Mouse (Mus musculus) forebrain, embryonic 13.5 days (tissue): ENCODE data around the gene Usp35. TPM values are rescaled to one million over a fixed set of nuclear protein-coding genes. Genes with fewer than 3 reads are reported as not detected.

Experiments used
- ATAC-seq: fragments of 200-750 bp; cut with Nextera tagmentation; 2 replicates; pipeline ENCODE4 v1.8.0; 2017
- H3K27ac ChIP-seq: fragments of 300-500 bp; sonication (generic); 2 replicates; pipeline ENCODE4 v1.5.1; 2015; ENCODE audit warnings: inconsistent platforms, mild to moderate bottlenecking, moderate library complexity
- H3K27me3 ChIP-seq: fragments of 300-500 bp; sonication (generic); 2 replicates; pipeline ENCODE4 v1.6.1; 2015; ENCODE audit warnings: mild to moderate bottlenecking, inconsistent platforms
- H3K36me3 ChIP-seq: fragments of 300-500 bp; sonication (generic); 2 replicates; pipeline ENCODE4 v1.6.1; 2015; ENCODE audit warnings: mild to moderate bottlenecking, inconsistent platforms; ENCODE audit not compliant: poor library complexity, severe bottlenecking
- H3K4me1 ChIP-seq: fragments of 300-500 bp; sonication (generic); 2 replicates; pipeline ENCODE4 v1.6.1; 2015; ENCODE audit warnings: inconsistent platforms
- H3K4me2 ChIP-seq: fragments of 300-500 bp; sonication (generic); 2 replicates; pipeline ENCODE4 v1.6.1; 2015; ENCODE audit warnings: inconsistent platforms, mild to moderate bottlenecking, moderate library complexity
- H3K4me3 ChIP-seq: fragments of 300-500 bp; sonication (generic); 2 replicates; pipeline ENCODE4 v1.5.1; 2015; ENCODE audit warnings: mild to moderate bottlenecking, inconsistent platforms
- H3K9ac ChIP-seq: fragments of 300-500 bp; sonication (generic); 2 replicates; pipeline ENCODE4 v1.6.1; 2015; ENCODE audit warnings: mild to moderate bottlenecking, inconsistent platforms
- H3K9me3 ChIP-seq: fragments of 300-500 bp; sonication (generic); replicated peaks from 2 replicates; pipeline ENCODE4 v1.6.1; 2016; ENCODE audit warnings: inconsistent platforms
- WGBS: fragments of 180-500 bp; shearing (Covaris S2); methylation state at CpG from one replicate; pipeline ENCODE4 v1.1.7; 2015; 5-methylcytosine and 5-hydroxymethylcytosine counted together
- polyA plus RNA-seq: library from polyadenylated mRNA; unstranded; fragments of >200 nt; fragmentation: Nextera tagmentation; extraction: Ambion mirVana; gene quantifications from 2 replicates; pipeline ENCODE4 v1.2.1, GENCODE M21; 2015

Usp35 gene
- polyA plus RNA-seq, 1 experiment from 2014 or later, result 2.9 TPM

DNA sequence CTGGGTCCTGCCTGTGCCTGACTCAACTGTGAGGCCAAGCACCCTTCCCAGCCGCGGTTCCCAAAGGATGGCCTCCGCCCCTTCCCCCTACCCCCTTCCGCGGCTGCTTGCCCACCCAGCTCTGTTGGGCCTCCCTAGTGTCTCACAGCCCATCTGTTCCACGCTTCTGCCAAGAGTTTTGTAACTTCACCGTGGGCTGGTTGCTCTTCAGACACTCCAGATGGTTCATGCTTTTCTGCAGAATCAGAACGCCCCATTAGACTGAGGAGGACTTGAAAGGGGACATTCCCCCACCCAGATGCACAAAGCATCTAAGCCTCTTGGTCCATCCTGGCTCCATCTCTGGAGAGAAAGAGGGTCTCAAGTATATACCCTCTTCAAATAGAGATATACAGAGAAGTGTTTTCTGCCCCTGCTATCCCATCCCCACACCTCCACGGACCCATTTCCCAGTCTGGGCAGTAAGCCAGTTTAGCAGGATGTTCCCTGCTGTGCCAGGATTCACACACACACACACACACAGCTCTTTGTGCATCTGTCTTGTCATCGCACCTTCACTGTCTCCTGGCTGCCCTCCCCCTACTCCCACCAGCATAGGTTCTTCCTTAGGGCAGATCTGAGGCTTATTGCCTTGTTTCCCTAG lies 13.5 kb upstream of the Usp35 start:
- ATAC-seq, result peak; percentile 93
- Histone ChIP-seq H3K4me1 (peaks cover 15% of the 10 kb centered on the region), H3K27ac (peak overlapping the region; percentile 68), H3K4me2 (no peak overlapping the region), H3K4me3 (no peak overlapping the region), H3K27me3 (no peaks in the 10 kb centered on the region), H3K9me3 (no peaks in the 10 kb centered on the region), H3K9ac (no peak overlapping the region), H3K36me3 (peaks cover 12% of the 10 kb centered on the region; the same call in 1 of the 2 replicates)
- WGBS, result 59% methylated on average over 10 of the region's 10 CpGs

DNA sequence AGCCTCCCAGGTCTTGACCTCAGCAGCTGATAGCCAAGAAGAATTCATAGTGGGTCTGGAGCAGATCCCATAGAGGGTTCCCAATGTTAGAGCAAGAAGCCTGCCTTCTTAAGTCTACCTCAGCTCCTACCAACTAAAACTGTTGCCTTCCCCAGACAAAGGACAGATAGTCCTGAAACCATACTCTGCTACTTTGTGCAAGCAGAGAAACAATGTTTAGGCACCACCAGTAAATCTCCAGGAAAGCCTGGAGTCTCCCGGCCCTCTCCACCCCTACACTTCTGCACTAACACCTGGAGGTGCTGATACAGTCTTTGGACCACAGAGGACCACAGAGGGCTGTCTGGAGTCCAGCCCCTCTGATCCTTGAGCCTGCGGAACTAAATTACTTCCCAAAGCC lies 12.8 kb upstream of the Usp35 start:
- no peaks in the 10 kb centered on the region for H3K9me3 ChIP-seq
- H3K36me3 ChIP-seq, result peaks cover 12% of the 10 kb centered on the region; the same call in 1 of the 2 replicates
- H3K4me2 ChIP-seq, result no peak overlapping the region
- no peak overlapping the region for H3K4me3 ChIP-seq
- peak overlapping the region; percentile 68 for H3K27ac ChIP-seq
- 84% methylated on average over 2 of the region's 2 CpGs for WGBS
- H3K4me1 ChIP-seq, result peaks cover 15% of the 10 kb centered on the region
- ATAC-seq, result no peak; the same call in 1 of the 2 replicates
- no peak overlapping the region for H3K9ac ChIP-seq
- no peaks in the 10 kb centered on the region for H3K27me3 ChIP-seq

DNA sequence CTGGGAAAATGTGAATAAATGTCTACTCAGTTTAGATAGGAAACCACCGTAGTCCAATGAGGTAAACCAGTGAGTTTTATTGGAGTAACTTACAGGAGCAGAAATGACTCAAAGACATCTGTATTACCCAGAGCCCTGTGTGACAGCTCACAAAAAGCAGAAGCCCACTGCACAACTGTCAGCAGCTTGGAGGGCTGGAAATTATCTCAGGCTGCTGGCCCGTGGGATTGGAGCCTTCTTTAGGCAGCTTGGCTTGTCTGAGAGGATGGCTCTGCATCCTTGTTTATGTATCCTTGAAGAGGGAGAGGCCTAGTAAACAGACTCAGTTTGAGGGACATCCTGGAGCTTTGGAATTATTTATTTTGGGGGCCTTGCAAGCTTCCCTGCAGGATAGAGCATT lies 11.1 kb upstream of the Usp35 start:
- 88% methylated on average over 2 of the region's 2 CpGs for WGBS
- H3K4me2 ChIP-seq, result no peak overlapping the region
- H3K9ac ChIP-seq, result no peak overlapping the region
- ATAC-seq, result no peak
- H3K4me3 ChIP-seq, result no peak overlapping the region
- H3K27ac ChIP-seq, result no peak overlapping the region
- H3K27me3 ChIP-seq, result no peaks in the 10 kb centered on the region
- no peaks in the 10 kb centered on the region for H3K9me3 ChIP-seq
- peaks cover 6% of the 10 kb centered on the region; the same call in 1 of the 2 replicates for H3K36me3 ChIP-seq
- H3K4me1 ChIP-seq, result peaks cover 15% of the 10 kb centered on the region

DNA sequence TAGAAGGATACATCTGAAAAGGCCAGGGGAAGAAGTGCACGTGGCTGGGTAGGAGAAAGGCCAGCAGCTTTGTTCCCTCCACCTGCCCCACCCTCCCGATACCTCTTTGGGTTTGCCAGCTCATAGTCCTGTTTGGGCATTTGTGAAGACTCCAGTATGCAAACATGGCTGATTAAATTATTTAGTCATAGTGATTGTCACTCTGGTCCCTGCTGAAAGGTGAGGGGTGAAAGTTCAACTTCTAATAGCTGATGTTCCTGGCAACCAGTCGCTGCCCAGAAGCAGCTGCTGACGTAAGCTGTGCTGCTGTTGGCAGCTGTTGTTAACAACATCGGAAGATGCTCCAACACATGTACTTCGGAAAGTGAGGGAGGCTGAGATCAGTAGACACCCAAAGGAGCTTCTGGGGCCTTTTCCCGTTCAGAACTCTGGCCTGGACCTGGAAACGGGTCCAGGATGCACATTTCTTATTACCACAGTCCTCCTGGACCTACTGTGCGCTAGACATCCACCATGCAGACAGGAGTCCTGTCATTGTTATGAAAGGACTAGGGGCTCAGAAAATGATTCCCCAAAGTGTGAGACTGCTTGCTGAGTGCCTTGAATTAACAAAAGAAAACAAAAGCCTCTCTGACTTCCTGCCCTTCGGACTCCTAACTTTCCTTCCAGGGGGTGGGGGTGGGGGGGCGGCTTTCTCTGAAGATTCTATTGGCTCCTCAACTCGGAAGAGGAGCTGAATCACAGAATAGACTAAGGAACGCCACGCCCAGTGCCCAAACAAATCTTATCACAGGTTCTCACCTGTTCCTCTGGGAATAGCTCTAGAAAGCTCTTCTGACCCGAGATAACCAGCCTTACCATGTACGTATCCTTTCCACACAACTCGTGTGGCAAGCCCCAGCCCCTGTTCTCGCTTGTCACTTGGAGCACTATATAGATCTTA lies 9.4 kb upstream of the Usp35 start:
- Histone ChIP-seq H3K4me3 (no peak overlapping the region), H3K4me2 (no peak overlapping the region), H3K27ac (no peak overlapping the region), H3K9ac (no peak overlapping the region), H3K4me1 (peaks cover 13% of the 10 kb centered on the region), H3K36me3 (no peaks in the 10 kb centered on the region), H3K27me3 (no peaks in the 10 kb centered on the region), H3K9me3 (no peaks in the 10 kb centered on the region)
- no peak for ATAC-seq
- WGBS, result 68% methylated on average over 18 of the region's 18 CpGs

DNA sequence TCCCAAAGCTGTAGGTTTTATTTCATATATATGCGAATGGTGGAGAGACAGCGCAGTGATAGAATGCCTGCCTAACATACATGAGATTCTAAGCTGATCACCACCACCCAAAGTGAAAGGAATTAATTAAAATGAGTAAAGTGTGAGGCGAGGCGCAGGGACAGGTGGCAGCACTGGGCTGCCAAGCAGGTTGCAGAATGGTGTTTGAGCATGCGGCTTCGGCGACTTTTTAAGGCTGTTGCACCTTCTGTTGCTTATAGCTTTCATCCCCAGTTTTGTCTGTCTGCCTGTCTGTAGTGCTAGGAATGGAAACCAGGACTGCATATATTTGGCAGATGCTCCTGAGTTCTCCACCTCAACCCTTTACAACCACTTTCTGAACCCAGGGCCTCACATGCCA lies 7.8 kb upstream of the Usp35 start:
- no peaks in the 10 kb centered on the region for H3K27me3 ChIP-seq
- H3K27ac ChIP-seq, result no peak overlapping the region
- no peaks in the 10 kb centered on the region for H3K9me3 ChIP-seq
- H3K4me2 ChIP-seq, result no peak overlapping the region
- ATAC-seq, result peak; percentile 55; the same call in 1 of the 2 replicates
- 87% methylated on average over 7 of the region's 7 CpGs for whole genome bisulfite sequencing
- no peak overlapping the region for H3K4me3 ChIP-seq
- H3K36me3 ChIP-seq, result no peaks in the 10 kb centered on the region
- H3K4me1 ChIP-seq, result peaks cover 1% of the 10 kb centered on the region; the same call in 1 of the 2 replicates
- no peak overlapping the region for H3K9ac ChIP-seq

DNA sequence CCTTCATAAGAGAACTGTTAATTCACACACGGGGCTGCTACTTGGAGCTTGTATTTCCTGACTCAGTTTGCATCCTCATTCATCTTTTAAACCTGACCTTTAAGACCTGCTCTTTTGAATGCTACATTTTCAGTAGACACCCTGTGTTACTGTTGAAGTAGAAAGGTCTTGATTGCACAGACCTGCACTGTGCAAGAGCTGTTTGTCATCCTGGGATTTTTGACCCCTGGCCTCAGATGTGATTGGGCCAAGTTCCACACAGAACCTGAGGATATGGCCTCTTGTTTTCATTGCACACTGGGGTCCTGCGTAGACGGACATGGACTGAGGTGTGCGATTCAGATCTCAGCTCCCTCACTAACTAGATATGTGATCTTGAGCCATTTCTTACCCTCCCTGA lies 6.8 kb upstream of the Usp35 start:
- Histone ChIP-seq H3K36me3 (no peaks in the 10 kb centered on the region), H3K27ac (no peak overlapping the region), H3K9me3 (no peaks in the 10 kb centered on the region), H3K4me2 (no peak overlapping the region), H3K4me1 (no peaks in the 10 kb centered on the region), H3K9ac (no peak overlapping the region), H3K27me3 (no peaks in the 10 kb centered on the region), H3K4me3 (no peak overlapping the region)
- ATAC-seq, result no peak
- WGBS, result 90% methylated on average over 4 of the region's 4 CpGs

DNA sequence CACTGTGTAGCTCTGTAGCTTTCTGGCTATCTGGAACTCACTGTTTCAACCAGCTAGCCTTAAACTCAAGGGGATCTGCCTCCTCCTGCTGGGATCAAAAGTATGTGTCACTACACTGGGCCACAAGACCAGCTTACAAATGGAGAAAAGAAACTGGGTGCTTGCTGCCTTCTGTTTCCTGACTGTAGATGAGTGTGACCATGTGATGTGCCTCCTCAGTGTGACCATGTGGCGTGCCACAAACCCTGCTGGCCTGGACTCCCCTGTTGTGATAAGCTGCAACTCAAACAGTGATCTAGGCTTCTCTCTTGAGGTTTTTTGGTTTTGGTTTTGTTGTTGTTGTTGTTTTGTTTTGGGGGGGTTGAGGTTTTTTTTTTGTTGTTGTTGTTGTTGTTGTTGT lies 4.9 kb upstream of the Usp35 start:
- H3K9ac ChIP-seq, result no peak overlapping the region
- 62% methylated on average over 1 of the region's 1 CpGs for WGBS
- no peak for ATAC-seq
- H3K4me3 ChIP-seq, result no peak overlapping the region
- no peaks in the 10 kb centered on the region for H3K9me3 ChIP-seq
- no peaks in the 10 kb centered on the region for H3K27me3 ChIP-seq
- H3K27ac ChIP-seq, result no peak overlapping the region
- H3K4me2 ChIP-seq, result no peak overlapping the region
- peaks cover 11% of the 10 kb centered on the region for H3K4me1 ChIP-seq
- H3K36me3 ChIP-seq, result no peaks in the 10 kb centered on the region

DNA sequence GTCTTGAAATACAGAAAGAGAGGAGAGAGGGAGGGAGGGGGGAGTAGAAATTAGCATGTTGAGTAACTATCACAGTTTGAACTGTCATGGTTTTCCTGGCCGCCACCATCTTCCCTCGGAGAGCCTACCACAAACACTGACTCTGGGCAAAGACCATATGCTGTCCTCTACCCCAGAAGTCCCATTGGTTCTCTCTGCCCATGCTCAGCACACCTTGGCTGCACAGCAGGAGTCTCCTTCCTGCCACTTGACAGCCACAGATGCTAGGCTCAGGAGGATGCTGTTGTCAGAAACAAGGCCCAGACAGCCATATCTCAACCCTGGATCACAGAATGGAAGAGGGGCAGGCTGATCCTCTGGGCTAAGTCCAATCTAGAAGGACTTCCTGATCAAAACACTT lies 2.6 kb upstream of the Usp35 start:
- Histone ChIP-seq H3K4me2 (no peak overlapping the region), H3K4me1 (peaks cover 22% of the 10 kb centered on the region), H3K4me3 (no peak overlapping the region), H3K27ac (no peak overlapping the region), H3K36me3 (no peaks in the 10 kb centered on the region), H3K27me3 (no peaks in the 10 kb centered on the region), H3K9ac (no peak overlapping the region), H3K9me3 (no peaks in the 10 kb centered on the region)
- ATAC-seq, result no peak
- 89% methylated on average over 2 of the region's 2 CpGs for WGBS

DNA sequence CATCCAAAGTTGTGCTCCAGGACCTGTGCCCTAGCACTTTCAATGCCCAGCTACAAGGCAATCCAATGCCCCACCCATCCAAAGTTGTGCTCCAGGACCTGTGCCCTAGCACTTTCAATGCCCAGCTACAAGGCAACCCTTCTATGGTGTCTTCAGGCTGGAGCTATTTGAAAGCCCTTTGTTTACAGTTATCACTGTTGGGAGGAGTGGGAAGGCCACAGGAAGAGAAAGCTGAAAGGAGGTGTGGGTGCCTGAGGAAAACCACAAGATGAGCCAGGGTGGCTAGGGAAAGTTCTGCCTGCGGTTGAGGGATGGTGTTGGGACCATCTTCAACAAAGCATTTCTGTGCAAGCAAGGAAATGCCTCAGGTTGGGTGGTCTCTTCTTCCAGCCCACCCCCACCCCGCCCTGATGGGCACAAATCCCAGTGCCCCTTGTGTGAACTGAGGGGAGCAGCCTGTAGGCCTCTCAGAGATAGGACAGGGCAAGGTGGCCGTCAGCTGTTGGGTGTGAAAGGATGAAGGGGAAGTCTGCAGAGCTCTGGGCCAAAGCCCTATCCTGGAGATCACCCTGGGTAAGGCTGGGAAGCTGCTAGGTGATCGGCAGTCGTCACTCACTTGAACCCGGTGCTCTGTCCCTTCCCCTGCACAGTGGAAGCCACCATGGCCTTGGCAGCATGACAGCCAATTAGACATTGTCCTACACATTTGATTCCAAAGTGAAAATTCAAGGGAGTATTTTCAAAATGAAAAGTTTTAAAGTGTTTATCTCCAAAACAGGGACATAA lies 1.5 kb upstream of the Usp35 start:
- 83% methylated on average over 6 of the region's 6 CpGs for WGBS
- Histone ChIP-seq H3K9ac (0 out of 2 replicates have a peak overlapping the region, but pooled peaks have one; percentile 79), H3K4me2 (peak overlapping the region; percentile 78), H3K4me3 (peak overlapping the region; percentile 80), H3K27me3 (no peaks in the 10 kb centered on the region), H3K27ac (no peak overlapping the region), H3K36me3 (no peaks in the 10 kb centered on the region), H3K9me3 (no peaks in the 10 kb centered on the region), H3K4me1 (peaks cover 26% of the 10 kb centered on the region)
- no peak for ATAC-seq

DNA sequence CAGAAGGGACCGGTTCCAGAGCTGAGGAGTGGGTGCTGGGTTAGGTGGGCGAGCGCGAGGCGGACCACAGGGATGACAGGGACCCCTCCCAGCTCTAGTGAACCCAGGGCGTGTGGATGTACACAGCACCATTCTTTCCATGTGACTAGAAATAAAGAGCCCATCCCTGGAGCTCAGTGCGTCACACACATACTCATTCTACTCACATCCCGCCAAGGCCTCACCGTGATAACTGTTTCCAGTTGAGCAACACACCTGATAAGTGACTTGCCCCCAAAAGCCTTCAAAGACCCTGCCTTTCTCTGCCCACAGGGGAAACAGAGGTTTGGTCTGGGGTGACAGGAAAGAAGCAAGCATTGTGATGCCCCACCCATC lies 834 bp upstream of the Usp35 start:
- Histone ChIP-seq H3K27ac (no peak overlapping the region), H3K4me2 (peak overlapping the region; percentile 78), H3K9me3 (no peaks in the 10 kb centered on the region), H3K4me1 (peaks cover 26% of the 10 kb centered on the region), H3K9ac (peak overlapping the region; percentile 79), H3K27me3 (no peaks in the 10 kb centered on the region), H3K4me3 (peak overlapping the region; percentile 80), H3K36me3 (no peaks in the 10 kb centered on the region)
- 3% methylated on average over 9 of the region's 9 CpGs for WGBS
- no peak for ATAC-seq

DNA sequence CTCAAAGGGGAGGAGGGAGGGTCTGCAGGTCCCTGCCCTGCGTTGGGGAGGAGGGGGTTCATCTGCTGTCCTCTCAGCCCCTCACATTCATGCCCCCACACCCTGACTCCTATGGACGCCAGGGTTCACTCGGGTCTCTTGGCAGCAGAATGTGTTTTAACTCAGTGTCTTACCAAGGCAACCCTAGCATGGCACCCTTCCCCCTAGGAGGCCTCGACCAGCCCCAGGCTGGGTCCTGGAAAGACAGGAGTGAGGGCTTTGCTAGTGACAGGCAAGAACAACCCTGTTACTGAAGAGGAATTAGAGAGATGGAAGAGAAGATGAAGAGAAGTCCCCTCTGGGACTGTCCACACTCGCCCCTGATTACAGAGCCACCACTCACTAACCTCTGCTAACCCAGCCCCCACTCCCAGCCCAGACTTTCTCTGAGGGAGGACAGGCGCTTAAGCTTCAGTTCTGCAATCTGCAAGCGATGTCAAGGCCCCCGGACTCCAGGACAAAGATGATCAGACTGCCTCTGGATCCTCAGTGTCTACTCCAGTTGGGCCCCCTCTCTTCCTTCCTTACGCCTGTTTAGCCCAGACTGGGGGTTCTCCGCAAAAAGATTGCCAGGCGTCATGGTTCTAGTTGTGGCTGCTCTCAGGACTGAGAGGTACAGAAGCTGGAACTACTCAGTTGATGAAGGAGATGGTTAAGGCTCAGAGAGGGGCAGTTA lies 732 bp downstream of the Usp35 start:
- Histone ChIP-seq H3K9ac (peak overlapping the region; percentile 75), H3K36me3 (no peaks in the 10 kb centered on the region), H3K27ac (no peak overlapping the region), H3K9me3 (no peaks in the 10 kb centered on the region), H3K4me1 (peaks cover 26% of the 10 kb centered on the region), H3K27me3 (peaks cover 15% of the 10 kb centered on the region), H3K4me2 (peak overlapping the region; percentile 78), H3K4me3 (peak overlapping the region; percentile 80)
- ATAC-seq, result no peak
- 72% methylated on average over 11 of the region's 11 CpGs for WGBS
